Mouse (Mus musculus) layer of hippocampus, postnatal 14 days (tissue): ENCODE results near the gene Slc4a10. TPM values are rescaled to one million over a fixed set of nuclear protein-coding genes. Genes with fewer than 3 reads are reported as not detected.

Source experiments
- DNase-seq, 2 experiments: peaks; one replicate each; pipeline ENCODE4 v3.0.0; 2021 to 2022; ENCODE audit warnings: low spot score in 2 of 2, mixed read lengths in 1 of 2
- total RNA-seq, 2 experiments: library from RNA; stranded (reverse); gene quantifications; 2 replicates each; pipeline ENCODE4 v1.2.3; 2021

Slc4a10 gene
- total RNA-seq, 2 experiments from 2014 or later, result 179 to 181 TPM

DNA sequence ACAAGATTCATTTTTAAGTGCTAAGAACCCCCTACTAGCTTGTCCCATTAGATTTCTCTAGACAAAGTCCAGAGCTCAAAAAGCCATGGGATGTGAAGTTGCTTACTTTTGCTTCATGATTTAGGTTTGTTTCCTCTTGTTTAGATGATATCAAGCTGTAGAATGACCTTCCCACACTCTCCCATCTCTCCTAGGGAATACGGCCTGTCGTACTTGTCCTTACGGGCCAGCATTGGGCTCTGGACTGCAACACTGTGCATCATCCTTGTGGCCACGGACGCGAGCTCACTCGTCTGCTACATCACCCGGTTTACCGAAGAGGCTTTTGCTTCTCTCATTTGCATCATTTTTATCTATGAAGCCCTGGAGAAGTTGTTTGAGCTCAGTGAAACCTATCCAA, 222.2 kb downstream of the Slc4a10 start:
- no peak for DNase-seq

DNA sequence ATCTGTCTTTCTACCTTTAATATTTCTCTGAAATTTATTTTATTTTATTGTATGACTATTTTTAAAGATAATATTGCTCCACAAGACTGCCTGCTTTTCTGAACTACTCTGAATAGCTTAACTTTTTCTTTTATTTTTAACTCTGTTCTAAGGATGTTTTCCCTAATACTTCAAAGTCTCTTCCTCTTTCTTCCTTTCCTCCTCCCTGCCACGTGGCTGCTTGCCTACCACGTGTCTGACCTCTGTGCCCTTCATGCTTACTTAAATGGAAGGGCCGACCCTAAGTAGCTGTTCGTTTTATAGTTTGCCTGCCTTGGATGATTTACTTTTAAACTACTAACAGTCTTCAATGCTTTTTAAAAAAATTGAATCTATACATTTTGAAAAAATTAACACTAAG, 225.6 kb downstream of the Slc4a10 start:
- DNase-seq, result no peak

DNA sequence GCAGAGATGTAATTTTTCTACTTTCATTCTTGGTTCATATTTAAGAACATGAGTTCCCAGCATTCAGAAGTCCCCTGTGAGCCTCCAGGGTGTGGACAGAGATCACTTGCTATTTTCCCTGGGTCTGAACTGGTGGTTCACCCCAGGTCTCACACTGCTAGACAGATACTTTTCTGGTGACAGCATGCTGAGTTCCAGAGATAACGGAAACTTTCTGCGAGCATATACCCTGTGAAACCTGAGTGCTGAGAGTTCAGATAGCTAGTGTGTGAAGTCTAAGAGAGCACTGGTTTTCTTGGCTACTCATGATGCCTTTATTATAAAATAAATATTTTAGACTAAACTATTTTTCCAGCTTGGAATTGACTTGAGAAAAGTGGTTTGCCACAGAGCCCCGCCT, 232.5 kb downstream of the Slc4a10 start:
- DNase-seq, result no peak

DNA sequence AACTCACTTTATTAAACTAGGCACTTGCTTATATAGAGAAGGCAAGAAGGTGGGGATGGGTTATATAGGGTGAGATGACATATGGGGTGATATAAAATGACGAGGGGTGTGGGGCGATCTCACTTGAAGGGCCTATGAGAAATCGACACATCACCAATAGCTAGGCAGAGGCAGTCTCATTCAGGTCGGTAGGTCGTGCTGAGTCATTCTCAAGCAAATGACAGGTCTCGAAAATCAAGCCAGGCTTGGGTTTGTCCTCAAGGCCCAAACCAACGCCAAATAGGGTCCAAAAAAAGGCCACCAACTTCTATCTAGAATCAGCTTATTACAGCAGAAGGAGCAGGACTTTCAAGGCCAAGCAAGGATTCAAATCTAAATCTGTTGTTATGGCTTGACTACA, 233.5 kb downstream of the Slc4a10 start:
- DNase-seq, result no peak

DNA sequence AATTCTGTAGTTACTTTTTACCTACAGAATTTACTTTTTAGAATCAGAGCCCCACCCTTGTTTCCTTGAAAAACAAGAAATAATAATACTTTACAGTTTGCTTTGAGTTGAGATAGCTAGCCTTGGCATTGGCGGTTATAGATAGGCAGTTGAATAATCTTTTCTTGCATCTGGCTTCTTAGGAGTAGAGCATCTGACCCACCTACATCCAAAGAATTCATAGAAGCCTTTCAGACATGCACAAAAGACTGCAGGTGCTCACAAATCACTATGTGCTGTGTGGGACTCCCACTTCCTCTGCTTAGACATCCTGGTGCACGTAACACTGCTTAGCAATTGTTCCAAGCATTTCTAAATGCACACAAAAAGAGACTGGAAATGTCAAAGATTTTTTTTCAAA, 238.8 kb downstream of the Slc4a10 start:
- no peak for DNase-seq

DNA sequence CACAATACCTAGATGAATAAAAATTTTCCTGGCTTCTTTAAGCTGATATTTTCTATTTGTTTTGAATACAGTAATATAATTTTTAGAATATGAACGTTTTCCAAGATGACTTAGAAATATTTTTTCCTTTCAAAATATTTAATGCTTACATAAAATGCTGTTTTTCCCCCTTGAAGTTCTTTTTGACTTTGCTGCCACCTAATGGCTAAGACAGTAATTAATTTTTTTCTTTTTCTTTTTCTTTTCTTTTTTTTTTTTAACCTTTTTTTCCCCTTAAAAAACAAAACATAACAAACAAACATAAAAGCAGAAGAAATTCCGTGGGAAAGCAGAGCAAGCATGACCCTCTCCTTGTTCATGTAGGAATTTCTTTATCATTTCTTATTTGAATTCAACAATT, 239.6 kb downstream of the Slc4a10 start:
- no peak for DNase-seq

DNA sequence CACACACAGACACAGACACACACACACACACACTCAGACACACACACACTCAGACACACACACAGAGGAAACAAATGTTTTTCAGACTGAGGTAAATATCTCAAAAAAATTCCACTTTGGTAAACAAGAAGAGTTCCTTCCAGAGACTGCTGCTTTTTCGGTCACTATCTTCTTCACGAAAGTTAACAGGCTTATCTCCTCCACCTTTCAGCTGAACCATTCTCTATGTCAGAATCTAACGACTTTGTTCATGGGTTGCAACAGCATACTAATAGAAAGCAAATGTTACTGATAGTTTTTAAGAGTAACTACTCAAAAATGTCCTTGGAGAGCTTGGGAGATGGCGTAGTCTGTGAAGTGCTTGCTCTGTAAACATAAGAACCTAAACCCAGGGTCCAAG, 241.3 kb downstream of the Slc4a10 start:
- no peak for DNase-seq

DNA sequence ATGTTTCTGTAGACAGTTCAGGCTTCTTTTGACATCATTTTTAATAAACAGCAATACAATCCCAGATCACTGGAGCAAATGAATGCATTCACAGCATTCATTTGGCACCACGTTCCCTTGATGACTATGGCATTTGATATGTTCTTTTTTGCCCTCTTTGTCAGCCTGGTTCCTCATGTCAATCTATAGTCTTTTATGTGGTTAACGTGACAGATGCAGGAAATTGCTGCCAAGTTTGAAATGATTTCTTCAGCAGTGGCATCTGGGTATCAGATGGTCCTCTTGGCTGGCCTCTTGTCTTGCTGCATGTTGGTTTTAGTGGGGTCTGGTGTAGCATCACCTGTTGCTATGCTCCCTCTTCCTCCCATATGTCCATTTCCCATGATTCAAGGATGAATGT, 247.6 kb downstream of the Slc4a10 start:
- DNase-seq, result peak in 1 of 2 experiments; percentile 12

DNA sequence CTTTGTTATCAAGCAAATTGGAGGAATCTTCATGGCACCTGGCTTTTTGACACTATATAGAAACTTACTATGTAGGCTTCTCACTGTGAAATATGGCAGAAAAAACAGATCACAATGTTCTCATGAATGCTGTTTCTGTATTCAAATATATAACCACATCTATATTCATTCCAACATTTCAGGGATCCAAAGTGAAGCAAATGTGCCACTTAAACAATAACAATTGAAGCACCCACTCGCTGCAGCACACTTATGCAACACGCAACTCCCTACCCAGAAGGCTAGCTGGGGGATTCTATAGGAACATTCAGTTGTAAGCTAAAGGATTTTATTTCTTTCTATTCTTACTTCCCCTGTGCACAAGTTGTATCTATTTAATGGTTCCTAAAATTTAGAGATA, 255.5 kb downstream of the Slc4a10 start:
- DNase-seq, result no peak

DNA sequence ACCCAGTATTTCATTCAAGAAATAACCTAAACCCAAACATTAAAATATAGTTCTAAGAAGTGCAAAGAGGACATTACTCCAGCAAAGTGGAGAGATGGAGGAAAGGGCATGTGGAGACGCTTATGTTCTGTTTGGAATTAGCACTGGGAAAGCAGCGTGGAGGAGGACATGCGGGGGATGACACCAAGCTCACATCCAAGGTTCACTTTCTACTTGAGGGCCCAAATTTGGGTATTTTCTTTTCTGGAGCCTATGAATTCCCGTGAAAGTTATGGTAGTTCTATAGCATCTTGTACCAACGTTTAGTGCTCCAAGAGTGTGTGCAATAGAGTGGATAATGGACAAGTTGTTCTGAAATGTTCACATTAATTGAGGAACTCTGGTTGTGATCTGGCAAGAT, 260.7 kb downstream of the Slc4a10 start:
- DNase-seq, result no peak

DNA sequence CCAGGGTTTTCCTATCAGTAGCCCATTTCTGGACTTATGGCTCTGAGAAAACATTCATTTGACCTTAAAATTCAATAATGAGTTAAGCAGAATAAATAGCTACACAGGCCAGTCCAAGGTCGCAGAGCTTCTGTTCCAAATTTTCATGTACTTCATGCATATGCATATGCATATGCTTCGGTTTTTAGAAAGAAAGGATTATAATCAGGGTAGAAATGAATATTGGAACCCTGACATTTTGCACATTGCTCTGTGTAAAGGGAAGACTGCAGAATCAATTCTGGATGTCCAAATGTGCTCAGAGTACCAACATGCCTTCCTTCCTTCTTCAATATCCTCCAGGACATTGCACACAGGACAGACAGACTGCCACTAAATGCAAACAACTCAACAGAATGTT, 261.2 kb downstream of the Slc4a10 start:
- no peak for DNase-seq

DNA sequence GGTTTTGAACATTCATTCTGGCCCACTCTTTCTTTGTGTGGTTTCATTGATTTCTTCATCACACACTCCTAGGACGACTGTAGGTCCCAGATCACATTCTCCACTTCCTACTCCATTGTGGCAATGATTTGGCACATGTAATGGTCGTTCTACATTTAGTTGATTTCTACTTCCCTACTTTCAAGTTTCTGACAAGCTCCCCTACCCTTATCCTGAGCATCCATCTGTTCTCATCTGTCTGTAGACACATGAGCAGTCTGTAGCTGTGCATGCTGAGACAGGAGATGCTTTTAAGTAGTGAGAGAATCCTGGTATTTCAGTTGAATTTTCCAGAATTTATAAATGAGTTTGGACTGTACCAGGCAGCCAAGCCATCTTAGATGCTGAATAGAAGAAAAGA, 270.7 kb downstream of the Slc4a10 start:
- no peak for DNase-seq

DNA sequence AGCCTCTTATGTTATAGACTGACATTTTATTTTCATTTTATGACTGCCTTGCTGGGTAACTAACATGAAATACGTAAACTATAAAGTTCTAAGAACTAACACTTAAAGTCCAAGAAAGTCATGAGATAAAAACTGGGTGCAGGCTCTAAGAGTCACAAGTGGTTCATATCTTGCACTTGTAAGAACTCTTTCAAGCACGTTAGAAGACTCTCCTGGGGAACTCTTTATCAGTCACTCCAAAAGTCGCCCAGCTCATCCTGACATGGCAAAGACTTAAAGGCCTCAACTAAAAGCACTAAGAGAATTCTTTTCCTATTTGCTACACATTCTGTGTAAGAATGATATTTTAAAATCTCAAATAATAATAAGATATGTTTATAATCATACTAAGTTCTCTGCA, 273.2 kb downstream of the Slc4a10 start:
- DNase-seq, result no peak

DNA sequence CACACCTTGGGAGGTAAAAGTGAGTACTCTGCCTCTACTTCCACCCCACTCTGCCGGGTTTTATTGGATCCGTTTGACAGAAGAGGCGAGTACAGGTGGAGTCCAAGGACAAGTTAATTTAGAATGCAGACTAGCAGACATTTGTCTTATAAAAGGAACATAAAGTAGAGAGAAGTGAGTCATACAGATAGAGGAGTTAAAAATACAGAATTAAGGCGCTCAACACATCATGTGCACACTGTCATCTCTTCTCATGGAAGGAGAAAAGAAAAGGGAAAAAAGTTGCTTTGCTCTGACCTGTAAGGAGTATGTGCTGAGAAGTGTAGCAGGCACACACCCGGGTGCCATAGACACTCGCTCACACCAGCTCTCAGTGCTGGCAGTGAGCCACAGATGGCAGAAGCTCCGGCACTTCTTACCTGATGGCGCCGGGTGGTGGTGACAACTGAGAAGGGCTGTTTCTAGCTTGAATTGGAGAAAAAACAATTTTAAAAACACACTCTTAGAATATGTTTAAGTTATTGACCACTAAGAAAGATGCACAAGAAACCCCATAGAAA, 276.9 kb downstream of the Slc4a10 start:
- no peak for DNase-seq

DNA sequence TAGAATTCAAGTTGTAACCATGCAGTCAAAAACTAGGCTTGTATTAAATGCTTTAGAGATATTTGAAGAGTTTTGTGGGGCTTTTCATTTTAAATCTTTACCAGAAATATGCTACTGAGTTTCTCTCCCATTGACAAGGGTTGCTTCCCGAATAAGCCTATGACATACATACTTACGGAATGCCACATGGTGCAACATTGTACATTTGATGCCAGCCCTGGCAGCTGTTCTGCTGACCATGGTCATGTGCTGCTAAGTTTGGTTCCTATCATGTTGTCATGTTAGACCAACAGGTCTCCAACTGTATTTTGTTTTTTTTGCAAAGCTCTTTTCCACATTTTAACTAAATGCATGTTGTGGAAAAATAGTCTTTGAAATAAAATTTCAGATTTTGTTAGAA, 279.1 kb downstream of the Slc4a10 start:
- no peak for DNase-seq

DNA sequence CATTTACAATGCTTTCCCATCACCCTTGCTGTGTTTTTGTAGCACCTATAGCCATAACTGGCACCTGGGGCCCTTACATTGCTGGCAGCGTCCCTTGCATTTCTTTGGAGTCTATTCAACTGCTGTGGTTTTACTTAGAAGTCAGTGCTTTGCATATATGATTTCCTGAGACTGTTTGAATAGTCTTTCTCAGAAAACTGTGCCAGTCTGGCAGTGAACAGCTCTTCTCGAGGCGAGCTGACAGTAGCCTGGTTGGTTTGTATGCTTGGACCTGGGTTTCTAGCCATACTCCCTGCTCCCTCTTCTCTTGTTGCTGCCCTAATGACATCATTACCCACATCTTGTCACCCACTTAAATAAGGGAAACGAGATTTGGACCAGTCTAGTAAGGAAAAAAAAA, 285.7 kb downstream of the Slc4a10 start:
- DNase-seq, result no peak

DNA sequence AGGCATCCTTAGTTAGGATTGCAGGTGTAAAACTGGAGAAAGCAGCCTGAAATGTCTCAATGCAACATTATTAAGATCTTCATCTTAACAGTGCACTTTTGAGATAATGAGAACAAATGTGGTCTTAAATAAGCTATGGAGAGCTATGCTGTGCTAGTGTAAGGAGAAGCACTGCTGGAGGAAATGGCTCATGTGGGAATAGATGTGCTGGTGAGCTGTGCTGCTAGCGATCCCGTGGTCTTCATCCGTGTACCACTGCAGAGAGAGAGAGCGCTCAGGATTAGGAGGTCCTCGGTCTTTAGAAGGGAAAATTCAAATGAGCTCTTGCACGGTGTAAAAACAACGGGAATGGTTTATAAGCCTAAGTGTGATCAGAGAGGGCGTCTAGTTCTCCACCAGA, 286.2 kb downstream of the Slc4a10 start:
- no peak for DNase-seq

DNA sequence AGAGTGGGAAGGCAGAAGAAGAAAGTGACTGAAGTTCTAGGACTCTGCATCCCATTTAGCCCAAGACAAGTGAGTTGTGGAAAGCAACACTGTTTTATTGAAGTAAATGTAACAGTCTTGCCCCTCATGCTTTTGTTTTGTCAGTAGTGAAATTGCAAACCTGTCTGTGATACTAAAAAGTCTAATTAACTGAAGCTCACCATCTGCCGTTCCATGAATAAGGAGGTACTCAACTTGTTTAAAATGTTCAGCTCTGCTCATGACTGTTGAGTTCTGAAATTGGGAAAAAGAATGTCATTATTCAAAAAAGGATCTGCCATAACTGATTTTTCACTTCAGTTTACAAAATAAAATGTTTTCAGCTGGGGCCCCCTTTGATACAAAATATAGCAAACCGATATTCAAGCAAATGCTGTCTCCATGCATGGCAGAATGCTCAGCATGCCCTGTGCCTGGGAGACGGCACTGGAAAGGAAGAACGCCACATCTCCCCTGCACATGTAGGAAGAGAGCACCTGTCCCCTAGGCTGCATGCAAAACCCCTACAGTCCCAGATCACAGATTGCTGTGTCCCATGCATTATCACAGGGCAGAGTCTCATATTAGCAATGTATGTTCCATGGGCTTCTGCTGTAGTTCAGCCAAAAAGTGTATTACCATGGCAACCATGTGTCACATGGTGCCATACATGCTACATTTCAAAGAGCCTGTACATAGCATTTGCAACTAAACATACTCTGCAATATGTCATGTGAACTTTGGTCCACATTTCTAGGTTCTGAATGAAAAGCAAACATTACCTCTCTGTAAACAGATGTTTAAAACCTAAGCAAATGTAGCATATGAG, 288.4 kb downstream of the Slc4a10 start:
- peak in 1 of 2 experiments; percentile 64 for DNase-seq

DNA sequence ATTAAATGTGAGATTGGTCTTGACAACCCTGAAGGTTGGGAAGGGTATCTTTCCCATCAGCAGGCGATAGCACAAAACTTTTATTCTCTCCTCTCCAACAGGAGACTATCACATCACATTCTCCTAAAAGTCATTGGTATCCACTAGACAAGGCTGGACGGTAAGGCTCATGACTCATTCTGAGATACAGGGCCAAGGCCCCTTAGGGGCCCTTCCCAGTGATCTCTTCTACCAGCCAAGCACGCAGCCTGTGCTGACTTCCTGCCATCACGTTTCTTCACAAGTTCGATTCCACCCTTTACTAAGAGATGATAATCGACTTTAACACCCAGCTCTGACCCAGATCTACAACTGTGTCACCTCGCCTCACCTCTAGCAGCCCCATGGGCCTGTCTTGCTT, 290.8 kb downstream of the Slc4a10 start:
- DNase-seq, result no peak

DNA sequence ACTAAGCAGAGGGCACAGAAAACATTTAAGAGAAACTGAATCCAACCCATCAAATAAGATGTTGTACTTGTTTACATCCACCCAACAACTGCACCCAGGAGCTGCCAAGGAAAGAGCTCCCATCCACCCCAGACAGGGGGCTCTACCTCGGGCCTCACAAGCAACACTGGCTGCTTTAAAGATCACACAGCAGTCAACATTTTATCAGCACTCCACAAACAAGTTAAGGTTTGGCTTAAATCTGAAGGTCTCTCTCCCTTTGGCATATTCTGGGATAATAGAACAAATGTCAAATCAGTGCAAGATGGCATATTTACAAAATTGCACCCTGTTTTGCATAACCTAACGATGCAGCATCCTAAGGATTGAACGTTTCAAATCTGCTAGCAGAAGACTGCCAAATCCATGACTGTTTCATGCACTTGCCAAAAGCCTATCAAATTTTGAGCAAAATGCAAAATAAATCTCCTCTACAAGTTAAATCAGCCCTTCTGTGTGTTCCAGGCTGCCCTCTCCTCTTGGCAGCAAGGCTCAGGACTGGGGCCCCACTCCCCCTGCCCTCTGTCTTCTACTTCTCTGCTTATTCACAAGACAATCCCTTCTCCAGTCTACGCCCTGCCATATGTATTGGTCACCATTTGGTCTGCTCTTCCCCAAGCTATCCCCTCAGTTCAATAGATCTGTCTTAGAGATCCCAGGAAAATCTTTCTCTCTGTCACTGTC, 293.1 kb downstream of the Slc4a10 start:
- DNase-seq, result peak in 1 of 2 experiments; percentile 66

DNA sequence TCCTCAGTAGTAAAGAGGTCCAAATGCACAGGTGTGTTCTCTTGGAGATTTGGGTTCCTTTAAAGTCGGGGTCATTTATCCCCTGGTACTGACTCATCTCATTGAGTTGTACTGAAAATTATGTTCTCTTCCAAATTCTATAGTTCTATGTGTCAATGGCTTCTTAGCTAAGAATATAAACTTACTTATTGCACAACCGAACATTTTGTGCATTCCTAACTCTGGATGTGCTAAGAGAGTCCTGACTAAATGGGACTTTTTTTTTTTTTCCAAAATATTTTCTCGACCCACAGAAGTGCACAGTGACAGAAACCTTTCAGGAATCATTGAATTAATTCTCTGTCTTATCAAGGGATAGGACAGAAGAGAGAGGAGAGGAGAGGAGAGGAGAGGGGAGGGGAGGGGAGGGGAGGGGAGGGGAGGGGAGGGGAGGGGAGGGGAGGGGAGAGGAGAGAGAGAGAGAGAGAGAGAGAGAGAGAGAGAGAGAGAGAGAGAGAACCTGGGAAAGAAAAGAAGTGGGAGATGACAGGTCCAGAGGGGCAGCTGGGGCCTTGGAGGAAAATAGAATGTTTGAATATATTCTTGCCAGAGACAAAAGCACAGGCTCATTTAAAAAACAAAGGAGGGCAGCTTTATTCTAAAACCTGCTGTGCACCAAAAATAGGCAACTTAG, 294.9 kb downstream of the Slc4a10 start:
- no peak for DNase-seq

DNA sequence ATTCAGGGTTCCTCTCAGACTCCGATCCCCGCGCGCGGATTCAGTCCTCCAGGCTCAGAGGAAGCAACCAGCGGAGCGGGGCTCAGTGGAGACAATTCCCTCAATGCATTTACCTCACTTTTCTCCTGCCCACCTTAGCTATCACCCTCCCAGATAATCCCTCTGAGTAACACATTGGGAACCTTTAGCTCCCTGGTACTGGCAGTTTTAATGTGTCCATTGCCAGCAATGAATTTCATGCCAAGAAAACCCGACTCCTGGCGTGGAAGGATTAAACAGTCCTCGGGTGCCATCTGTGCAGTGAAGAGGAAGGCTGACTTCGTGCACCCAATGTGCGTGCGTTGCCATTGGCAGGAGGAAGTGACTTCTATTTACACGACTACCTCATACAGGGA, 295.5 kb downstream of the Slc4a10 start:
- DNase-seq, result peak; percentile 53 to 61
